Mouse (Mus musculus) midbrain, embryonic 10.5 days (tissue): ENCODE data around the gene Rae1. TPM values are rescaled to one million over a fixed set of nuclear protein-coding genes. Genes with fewer than 3 reads are reported as not detected.

Experiments
- DNase-seq: peaks from one replicate; pipeline ENCODE4 v3.0.0-alpha.2; 2017; ENCODE audit warnings: low spot score
- H3K27ac ChIP-seq: fragments of 300-500 bp; sonication (generic); replicated peaks from 2 replicates; pipeline ENCODE4 v1.5.1; 2016; ENCODE audit warnings: mild to moderate bottlenecking
- H3K27me3 ChIP-seq: fragments of 300-500 bp; sonication (generic); 2 replicates; pipeline ENCODE4 v1.6.1; 2016; ENCODE audit warnings: low read depth, mild to moderate bottlenecking; ENCODE audit not compliant: poor library complexity, severe bottlenecking
- H3K36me3 ChIP-seq: fragments of 300-500 bp; sonication (generic); 2 replicates; pipeline ENCODE4 v1.6.1; 2016; ENCODE audit warnings: mild to moderate bottlenecking, moderate library complexity
- H3K4me1 ChIP-seq: fragments of 300-500 bp; sonication (generic); 2 replicates; pipeline ENCODE4 v1.6.1; 2016
- H3K4me3 ChIP-seq: fragments of 300-500 bp; sonication (generic); 2 replicates; pipeline ENCODE4 v1.5.1; 2016; ENCODE audit warnings: mild to moderate bottlenecking, moderate library complexity
- H3K9me3 ChIP-seq: fragments of 300-500 bp; sonication (generic); replicated peaks from 2 replicates; pipeline ENCODE4 v1.6.1; 2016; ENCODE audit warnings: mild to moderate bottlenecking
- WGBS: fragments of 180-500 bp; shearing (Covaris S2); methylation state at CpG from one replicate; pipeline ENCODE4 v1.1.7; 2016; 5-methylcytosine and 5-hydroxymethylcytosine counted together
- polyA plus RNA-seq: library from polyadenylated mRNA; unstranded; fragments of >200 nt; fragmentation: Nextera tagmentation; extraction: Ambion mirVana; gene quantifications from 2 replicates; pipeline ENCODE4 v1.2.1, GENCODE M21; 2016

The Rae1 gene
- 155 and 169 TPM in 2 replicates for polyA plus RNA-seq

GRCm38 (mm10) chr2:172999630-173000284 lies at the start of gene Rae1:
Gene Rae1 (plus strand): TSS chr2:173000117.
- no peaks in the 10 kb centered on the region for H3K9me3 ChIP-seq
- peaks cover 36% of the 10 kb centered on the region for H3K36me3 ChIP-seq
- WGBS, result under 1% methylated on average over 45 of the region's 45 CpGs
- peak within 1 kb of the TSS; percentile 98 for H3K4me3 ChIP-seq
- H3K27ac ChIP-seq, result peak within 1 kb of the TSS; percentile 98
- H3K27me3 ChIP-seq, result peaks cover 7% of the 10 kb centered on the region; the same call in 1 of the 2 replicates
- DNase-seq, result peak; percentile 99
- peaks cover 23% of the 10 kb centered on the region for H3K4me1 ChIP-seq

- Histone ChIP-seq H3K27me3 (peaks cover 27% of the 10 kb centered on the region), H3K4me1 (peaks cover 11% of the 10 kb centered on the region), H3K9me3 (no peaks in the 10 kb centered on the region), H3K4me3 (no peak overlapping the region), H3K36me3 (no peaks in the 10 kb centered on the region), H3K27ac (no peak overlapping the region)
- 68% methylated on average over 9 of the region's 9 CpGs for WGBS
- no peak for DNase-seq
Observed at GRCm38 (mm10) chr2:172950119-172950676, 49.7 kb upstream of the Rae1 start.

GRCm38 (mm10) chr2:172950722-172951121 lies 49.2 kb upstream of the Rae1 start:
- Histone ChIP-seq H3K9me3 (peaks cover 2% of the 10 kb centered on the region; the same call in 1 of the 2 replicates), H3K27ac (no peak overlapping the region), H3K36me3 (no peaks in the 10 kb centered on the region), H3K4me3 (no peak overlapping the region), H3K27me3 (peaks cover 22% of the 10 kb centered on the region), H3K4me1 (peaks cover 11% of the 10 kb centered on the region)
- WGBS, result 47% methylated on average over 11 of the region's 11 CpGs
- no peak for DNase-seq

GRCm38 (mm10) chr2:172951976-172952375 lies 47.9 kb upstream of the Rae1 start:
- H3K27ac ChIP-seq, result no peak overlapping the region
- peaks cover 14% of the 10 kb centered on the region for H3K9me3 ChIP-seq
- H3K27me3 ChIP-seq, result peaks cover 16% of the 10 kb centered on the region; the same call in 1 of the 2 replicates
- H3K4me3 ChIP-seq, result no peak overlapping the region
- WGBS, result 84% methylated on average over 2 of the region's 2 CpGs
- DNase-seq, result no peak
- H3K4me1 ChIP-seq, result peaks cover 11% of the 10 kb centered on the region
- 0 out of 2 replicates have a peak, but pooled peaks cover 5% of the 10 kb centered on the region for H3K36me3 ChIP-seq

GRCm38 (mm10) chr2:172958579-172958978 lies 41.3 kb upstream of the Rae1 start:
- Histone ChIP-seq H3K36me3 (0 out of 2 replicates have a peak, but pooled peaks cover 6% of the 10 kb centered on the region), H3K4me1 (peaks cover 27% of the 10 kb centered on the region), H3K27ac (peak overlapping the region; percentile 76), H3K4me3 (no peak overlapping the region), H3K9me3 (peaks cover 24% of the 10 kb centered on the region), H3K27me3 (peaks cover 11% of the 10 kb centered on the region)
- DNase-seq, result peak; percentile 47
- 9% methylated on average over 5 of the region's 5 CpGs for WGBS

- Histone ChIP-seq H3K27me3 (peaks cover 11% of the 10 kb centered on the region), H3K27ac (peak overlapping the region; percentile 76; the same call in 1 of the 2 replicates), H3K4me1 (peaks cover 29% of the 10 kb centered on the region), H3K36me3 (0 out of 2 replicates have a peak, but pooled peaks cover 6% of the 10 kb centered on the region), H3K4me3 (no peak overlapping the region), H3K9me3 (peaks cover 24% of the 10 kb centered on the region)
- DNase-seq, result no peak
- WGBS, result 53% methylated on average over 13 of the region's 13 CpGs
Observed at GRCm38 (mm10) chr2:172959006-172959768, 40.7 kb upstream of the Rae1 start.

GRCm38 (mm10) chr2:172960350-172960749 lies 39.6 kb upstream of the Rae1 start:
- Histone ChIP-seq H3K36me3 (0 out of 2 replicates have a peak, but pooled peaks cover 6% of the 10 kb centered on the region), H3K9me3 (peaks cover 24% of the 10 kb centered on the region)
- WGBS, result 90% methylated on average over 3 of the region's 3 CpGs

GRCm38 (mm10) chr2:172961211-172961610 lies 38.7 kb upstream of the Rae1 start:
- Histone ChIP-seq H3K36me3 (0 out of 2 replicates have a peak, but pooled peaks cover 6% of the 10 kb centered on the region), H3K27me3 (peaks cover 11% of the 10 kb centered on the region), H3K4me1 (peaks cover 45% of the 10 kb centered on the region), H3K27ac (no peak overlapping the region; the same call in 1 of the 2 replicates), H3K9me3 (peaks cover 18% of the 10 kb centered on the region), H3K4me3 (no peak overlapping the region)
- WGBS, result 33% methylated on average over 6 of the region's 6 CpGs
- no peak for DNase-seq

More at GRCm38 (mm10) chr2:172960350-172960749, 39.6 kb upstream of the Rae1 start:
- Histone ChIP-seq H3K27ac (no peak overlapping the region), H3K27me3 (peaks cover 11% of the 10 kb centered on the region), H3K4me3 (no peak overlapping the region), H3K4me1 (peaks cover 39% of the 10 kb centered on the region)
- DNase-seq, result no peak

- Histone ChIP-seq H3K27me3 (peaks cover 3% of the 10 kb centered on the region; the same call in 1 of the 2 replicates), H3K27ac (0 out of 2 replicates have a peak overlapping the region, but pooled peaks have one; percentile 23), H3K4me1 (peaks cover 25% of the 10 kb centered on the region), H3K9me3 (0 out of 2 replicates have a peak, but pooled peaks cover 4% of the 10 kb centered on the region), H3K36me3 (no peaks in the 10 kb centered on the region), H3K4me3 (no peak overlapping the region)
- 44% methylated on average over 11 of the region's 11 CpGs for WGBS
- no peak for DNase-seq
Observed at GRCm38 (mm10) chr2:172965249-172965648, 34.7 kb upstream of the Rae1 start.

GRCm38 (mm10) chr2:172966480-172966879 lies 33.4 kb upstream of the Rae1 start:
- Histone ChIP-seq H3K9me3 (no peaks in the 10 kb centered on the region), H3K4me3 (no peak overlapping the region), H3K27ac (no peak overlapping the region), H3K36me3 (no peaks in the 10 kb centered on the region), H3K4me1 (peaks cover 19% of the 10 kb centered on the region), H3K27me3 (peaks cover 3% of the 10 kb centered on the region; the same call in 1 of the 2 replicates)
- 92% methylated on average over 5 of the region's 5 CpGs for WGBS
- no peak for DNase-seq

GRCm38 (mm10) chr2:172971865-172972264 lies 28.1 kb upstream of the Rae1 start:
- Histone ChIP-seq H3K27ac (no peak overlapping the region), H3K9me3 (no peaks in the 10 kb centered on the region), H3K4me3 (no peak overlapping the region), H3K27me3 (peaks cover 4% of the 10 kb centered on the region; the same call in 1 of the 2 replicates), H3K4me1 (peaks cover 26% of the 10 kb centered on the region), H3K36me3 (no peaks in the 10 kb centered on the region)
- 84% methylated on average over 2 of the region's 2 CpGs for WGBS
- DNase-seq, result no peak

GRCm38 (mm10) chr2:172973806-172974565 lies 25.9 kb upstream of the Rae1 start:
- H3K4me3 ChIP-seq, result no peak overlapping the region
- WGBS, result 36% methylated on average over 7 of the region's 7 CpGs
- H3K36me3 ChIP-seq, result no peaks in the 10 kb centered on the region
- no peak overlapping the region for H3K27ac ChIP-seq
- H3K9me3 ChIP-seq, result no peaks in the 10 kb centered on the region
- peaks cover 17% of the 10 kb centered on the region for H3K27me3 ChIP-seq
- no peak for DNase-seq
- H3K4me1 ChIP-seq, result peaks cover 41% of the 10 kb centered on the region
